Mouse (Mus musculus) CH12F3 (cell line): ENCODE measurements around the gene Fkbpl.

Experiments used
- in situ Hi-C: fragments of 300-500 bp; cut with MboI; formaldehyde crosslinking; loops from 2 replicates; pipeline ENCODE4 v1.14.3; 2020; ENCODE audit warnings: low sequenced_read_pairs

Fkbpl gene

DNA sequence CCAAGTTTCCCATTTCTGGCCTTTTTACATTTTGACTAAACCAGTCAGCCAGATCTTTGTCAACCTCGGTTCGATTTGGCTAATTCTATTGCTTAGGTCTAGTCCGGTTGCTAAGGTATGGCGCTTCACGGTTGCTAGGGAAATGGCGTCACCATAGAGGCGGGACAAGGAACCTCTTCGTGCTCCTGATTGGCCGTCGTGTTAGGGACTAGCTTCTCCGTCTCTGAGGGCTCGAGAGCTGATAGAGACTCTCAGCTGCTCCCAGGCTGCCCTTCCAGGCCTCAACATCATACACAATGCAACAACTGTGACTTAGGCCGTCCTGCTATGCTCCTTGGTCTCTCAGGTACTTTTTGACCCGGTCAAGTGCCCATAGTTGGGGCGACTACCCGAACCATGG, at the start of gene Fkbpl:
Gene Fkbpl, plus strand, starts transcription at position 157 of the 400 bp plus-strand sequence.
- in situ Hi-C loops = no loop called here

DNA sequence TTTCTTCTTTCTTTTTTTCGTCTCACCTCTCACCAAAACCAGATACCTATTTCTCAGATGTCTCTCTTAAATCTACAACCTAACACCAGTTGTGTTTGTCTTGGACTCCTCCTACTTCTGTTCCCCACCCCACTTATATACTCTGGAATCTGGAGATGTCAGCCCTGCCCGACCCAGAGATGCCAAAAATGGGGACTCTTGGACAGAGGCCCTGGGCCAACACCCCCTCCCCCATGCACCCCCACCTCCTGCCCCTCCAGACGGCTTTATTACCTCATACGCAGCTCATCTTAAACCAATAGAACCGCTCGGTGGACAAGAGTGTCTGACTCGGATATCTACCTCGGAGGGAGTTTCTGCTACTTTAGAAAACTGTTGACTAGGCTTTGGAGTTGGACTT, 48.5 kb upstream of the Fkbpl start:
- in situ Hi-C loops = no loop called here

DNA sequence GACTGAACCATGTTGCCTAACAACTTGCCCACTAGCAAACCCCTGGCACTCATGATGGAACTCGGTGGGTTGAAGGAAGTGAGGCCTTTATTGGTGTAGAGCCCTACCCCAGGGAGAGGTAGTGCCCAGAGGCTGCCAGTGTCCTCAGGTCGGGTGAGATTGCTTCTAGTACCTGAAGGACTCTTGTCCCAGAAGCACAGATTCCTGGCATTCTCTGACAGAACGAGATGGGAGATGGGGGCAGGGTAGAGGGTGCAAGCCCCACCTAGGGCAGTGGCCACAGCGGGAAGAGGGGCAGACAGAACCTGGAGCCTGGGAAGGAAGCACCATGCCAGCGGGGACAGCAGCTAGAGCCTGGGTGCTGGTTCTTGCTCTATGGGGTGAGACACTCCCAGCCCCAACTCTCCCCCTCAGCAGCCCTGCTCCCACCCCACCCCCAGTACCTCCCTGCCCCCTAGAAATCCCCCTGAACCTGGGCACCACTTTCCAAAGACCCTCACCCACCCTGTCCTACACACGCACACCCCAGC, 46.9 kb upstream of the Fkbpl start, which contains the start of gene Ager:
Gene Ager, plus strand, starts transcription at position 297 of the 530 bp plus-strand sequence.
- in situ Hi-C loops = no loop called here

DNA sequence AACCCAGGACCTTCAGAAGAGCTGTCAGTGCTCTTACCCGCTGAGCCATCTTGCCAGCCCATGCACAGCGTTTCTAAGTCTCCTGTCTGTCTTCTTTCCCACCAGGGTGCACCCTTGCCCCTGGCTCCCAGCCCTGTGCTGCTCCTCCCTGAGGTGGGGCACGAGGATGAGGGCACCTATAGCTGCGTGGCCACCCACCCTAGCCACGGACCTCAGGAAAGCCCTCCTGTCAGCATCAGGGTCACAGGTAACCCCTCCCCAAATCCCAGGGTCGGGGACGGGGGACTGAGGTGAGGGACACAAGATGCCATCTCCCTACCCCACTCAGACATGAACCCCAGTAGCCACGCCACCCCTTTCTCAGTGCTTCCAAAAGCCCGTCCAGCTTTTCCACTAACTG, 44.7 kb upstream of the Fkbpl start:
- in situ Hi-C loops = no loop called here

DNA sequence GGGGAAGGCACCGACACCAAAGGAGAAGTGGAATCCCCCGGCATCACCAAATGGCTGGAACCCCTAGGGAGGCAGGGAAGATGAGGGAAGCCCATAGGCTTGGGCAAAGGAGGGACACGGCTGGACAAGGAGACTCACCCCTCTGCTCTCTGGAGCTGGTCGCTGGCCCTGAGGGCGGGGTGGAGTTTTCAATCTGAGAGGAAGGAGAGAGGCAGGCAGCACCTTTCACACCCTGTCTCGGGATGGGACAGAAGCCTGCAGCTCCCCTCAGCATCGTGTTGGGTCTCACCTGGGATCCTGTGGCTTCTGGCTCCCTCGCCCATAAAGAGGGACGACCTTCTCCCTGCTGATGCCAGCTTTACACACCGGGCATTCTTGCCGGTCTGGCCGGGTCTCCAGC, 42.8 kb upstream of the Fkbpl start:
- in situ Hi-C loops = no loop called here

DNA sequence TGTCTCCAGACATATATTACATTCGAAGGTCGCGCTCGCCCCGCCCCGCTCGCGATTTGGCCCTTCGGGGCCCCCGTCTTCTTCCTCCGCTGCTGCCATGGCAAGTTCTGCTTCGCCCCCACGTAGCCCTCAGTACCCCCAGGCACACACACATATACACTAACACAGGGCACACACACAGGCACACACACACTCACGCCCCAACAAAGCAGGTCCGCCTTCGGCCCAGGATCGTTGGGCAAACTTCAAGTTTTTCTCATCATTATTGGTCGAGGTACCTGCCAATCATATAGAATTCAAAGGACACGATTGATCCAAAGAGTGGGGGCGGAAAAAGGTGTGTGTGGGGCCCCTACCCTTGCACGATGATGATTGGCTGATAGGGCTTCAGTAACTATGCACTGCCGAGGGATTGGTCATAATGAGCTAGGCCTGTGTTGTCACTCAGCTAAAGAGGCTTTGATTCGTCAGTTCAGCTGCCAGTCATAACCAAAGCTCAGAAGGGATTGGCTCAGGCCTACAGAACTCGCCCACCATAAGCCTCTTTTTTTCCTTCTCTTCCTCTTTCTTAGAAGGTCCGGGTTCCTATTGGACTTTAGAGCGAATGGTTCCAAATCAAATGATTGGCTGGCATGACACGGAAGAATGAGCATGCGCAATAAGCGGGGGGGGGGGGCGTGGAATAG, 41.0 kb upstream of the Fkbpl start, which contains the start of gene Rnf5:
Gene Rnf5, minus strand, starts transcription at position 316 of the 686 bp plus-strand sequence.
- in situ Hi-C loops = no loop called here

DNA sequence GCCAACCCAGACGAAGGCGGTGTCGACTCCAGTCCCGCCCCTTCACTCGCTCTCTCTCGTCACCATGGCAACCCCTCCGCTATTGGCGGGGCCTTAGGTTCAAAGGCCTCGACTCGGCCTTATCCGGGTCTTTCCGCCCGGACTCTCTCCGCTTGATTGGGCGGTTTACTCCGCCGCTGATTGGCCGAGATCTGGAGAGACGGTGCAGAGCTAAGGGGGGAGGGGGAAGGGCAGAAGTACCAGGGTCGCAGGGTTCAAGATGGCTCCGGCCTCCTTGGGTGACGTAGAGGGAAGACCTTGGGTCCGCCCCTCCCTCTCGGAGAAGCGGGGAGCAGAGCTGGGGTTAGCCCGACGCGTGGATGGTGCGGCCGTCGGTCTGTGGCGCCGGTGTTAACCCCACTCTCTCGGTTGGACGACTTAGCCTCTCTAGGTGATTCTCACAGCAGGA, 40.5 kb upstream of the Fkbpl start, which contains the start of gene Agpat1:
Gene Agpat1, plus strand, starts transcription at position 202 of the 448 bp plus-strand sequence.
- in situ Hi-C loops = no loop called here

DNA sequence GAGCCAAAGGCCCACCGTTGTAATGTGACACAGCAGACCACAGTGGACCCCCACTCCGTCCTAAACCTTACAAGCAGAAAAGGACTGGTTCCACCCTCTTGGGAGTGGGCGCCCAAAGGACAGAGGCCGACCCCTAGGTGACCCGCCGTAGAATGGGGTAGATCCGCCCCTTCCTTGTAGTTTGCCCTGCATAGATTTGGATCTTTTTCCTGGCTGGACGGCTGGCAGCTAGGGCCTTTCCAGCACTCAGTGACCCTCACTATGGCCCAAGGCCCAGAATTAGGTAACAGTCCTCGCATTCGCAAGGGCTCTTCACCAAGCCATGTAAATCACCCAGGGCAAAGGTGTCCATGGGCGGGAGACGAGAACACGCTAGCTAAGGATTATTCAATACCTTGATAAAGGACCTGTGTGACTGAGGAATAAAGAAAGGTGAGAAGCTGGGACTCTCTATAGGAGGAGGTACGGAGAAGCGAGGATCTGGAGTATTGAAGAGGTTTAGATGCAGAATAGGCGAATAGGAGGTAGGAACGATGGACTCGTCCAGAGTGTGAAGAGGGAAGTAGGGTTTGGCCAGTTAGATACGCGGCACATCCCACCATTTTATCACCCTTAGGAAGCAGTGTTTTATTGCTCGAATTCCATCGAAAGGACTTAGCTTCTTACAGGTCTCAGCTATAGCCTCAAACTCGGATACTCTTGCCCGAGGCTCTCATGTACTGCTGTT, 39.9 kb upstream of the Fkbpl start:
- in situ Hi-C loops = no loop called here

DNA sequence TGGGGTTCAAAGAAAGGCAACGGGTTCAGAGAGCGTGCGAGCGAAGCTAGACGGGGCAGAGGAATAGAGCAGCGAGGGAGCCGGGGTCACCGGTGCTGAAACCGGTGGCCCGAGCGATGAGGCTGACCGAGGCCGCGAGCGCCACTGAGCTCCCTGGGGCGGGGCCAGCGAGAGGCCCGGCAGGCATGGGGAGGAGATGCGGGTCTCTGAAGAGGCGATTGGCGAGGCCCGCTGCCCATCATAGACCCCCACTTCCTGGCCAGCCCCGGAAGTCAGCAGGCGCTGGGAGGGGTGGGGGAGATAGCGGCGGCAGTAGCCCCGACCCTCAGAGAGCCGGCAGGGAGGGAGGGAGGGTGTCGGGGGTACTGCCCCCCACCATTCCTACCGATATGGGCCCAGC, 39.0 kb upstream of the Fkbpl start:
- in situ Hi-C loops = no loop called here

DNA sequence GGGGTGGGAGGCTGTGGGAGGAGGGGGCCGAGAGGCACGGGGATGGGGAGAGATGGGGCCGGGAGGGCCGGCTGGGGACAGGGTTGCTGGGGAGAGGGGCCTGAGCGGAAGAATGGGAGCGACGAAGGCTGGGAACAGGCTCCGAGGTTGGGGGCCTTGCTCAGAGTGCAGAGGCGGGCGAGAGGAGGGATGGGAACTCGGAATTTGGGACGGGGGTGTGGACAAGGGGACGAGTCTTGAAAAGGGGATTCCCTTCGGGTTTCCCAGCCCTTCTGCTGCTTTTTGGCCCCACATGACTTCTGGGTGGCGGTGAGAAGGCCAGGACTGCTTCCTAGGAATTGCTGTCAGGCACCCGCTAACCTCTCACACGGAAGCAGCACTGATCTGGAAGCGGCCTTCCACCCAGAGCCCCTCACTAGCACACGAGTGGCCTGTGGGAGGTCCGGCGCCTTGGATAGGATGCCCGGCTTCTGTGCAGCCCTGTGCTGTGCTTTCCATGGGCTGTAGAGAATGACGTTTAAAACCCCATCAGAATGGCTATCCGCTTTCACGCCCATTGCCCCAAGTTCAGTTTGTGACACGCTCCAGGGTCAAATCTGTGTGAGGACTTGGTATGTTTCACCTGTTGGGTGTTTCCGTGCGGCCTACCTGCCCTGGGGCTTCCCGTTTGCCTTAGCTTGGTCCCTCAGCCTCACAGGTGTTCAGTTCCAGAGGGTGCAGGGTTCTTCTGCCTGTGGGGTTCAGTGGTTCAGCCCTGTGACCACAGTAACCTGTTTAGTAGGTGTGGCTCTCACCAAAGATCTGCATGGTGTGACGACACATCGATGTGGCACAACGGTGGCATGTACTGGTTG, 38.2 kb upstream of the Fkbpl start:
- in situ Hi-C loops = no loop called here

DNA sequence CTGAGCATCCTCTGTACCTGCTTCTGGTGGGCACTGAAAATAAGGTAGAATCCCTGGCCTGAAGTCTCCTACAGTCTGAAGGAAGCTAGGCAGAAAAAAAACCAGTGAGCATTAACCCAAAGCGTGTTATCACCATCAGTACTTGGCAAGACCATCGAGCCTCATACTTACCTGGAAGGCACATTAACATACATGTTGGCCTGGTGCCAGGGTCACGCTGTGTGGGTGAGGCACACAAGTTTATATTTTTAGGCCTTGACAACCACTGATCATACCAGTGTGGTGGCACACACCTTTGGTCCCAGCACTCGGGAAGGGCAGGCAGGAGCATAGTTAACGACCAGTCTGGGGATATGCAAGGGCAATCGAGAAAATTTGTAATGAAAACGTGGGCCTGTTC, 36.6 kb upstream of the Fkbpl start:
- in situ Hi-C loops = no loop called here

DNA sequence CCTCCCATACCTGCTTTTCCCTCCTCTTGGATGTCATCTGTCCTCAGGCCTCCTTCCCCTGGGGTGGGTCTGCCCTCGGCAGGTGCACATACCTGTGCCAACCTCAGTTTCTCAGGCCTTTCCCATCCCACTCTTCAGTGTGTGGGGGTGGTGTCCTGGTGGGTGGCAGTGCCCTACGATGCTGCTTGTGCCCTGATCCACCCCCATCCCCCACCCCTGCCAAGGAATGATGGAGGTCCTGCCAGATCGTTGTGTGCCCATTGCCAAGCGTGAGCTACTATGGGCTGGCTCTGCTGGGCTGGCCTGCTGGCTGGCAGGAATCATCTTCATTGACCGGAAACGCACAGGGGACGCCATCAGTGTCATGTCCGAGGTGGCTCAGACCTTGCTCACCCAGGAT, 33.5 kb upstream of the Fkbpl start:
- in situ Hi-C loops = no loop called here

DNA sequence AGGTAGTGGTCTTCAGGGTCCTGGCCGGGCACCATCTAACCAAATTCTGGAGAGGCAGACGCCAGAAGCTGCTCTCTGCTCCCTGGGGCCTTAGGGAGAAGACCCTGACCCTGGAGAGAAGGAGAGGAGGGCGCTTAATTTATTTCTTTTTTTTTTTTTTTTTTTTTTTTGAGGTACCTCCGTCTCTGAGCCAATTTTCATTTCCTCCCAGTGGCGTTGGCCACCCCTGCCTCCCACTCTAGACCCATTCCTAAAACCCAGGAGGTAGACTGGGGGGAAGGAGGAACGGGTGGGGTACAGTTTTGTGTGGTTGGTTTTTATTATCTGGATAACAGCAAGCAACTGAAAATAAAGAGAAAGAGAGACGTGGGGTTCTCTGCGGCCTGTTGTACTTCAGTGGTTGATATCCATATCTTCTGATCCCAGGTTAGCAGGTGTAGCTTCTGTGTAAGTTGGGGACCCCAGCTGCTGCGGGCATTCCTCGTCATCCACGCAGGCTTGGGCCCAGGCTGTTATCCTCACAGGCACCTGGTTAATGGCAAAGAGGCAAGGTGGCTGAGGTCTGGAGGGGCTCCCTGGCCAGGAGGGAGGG, 31.4 kb upstream of the Fkbpl start:
- in situ Hi-C loops = no loop called here

DNA sequence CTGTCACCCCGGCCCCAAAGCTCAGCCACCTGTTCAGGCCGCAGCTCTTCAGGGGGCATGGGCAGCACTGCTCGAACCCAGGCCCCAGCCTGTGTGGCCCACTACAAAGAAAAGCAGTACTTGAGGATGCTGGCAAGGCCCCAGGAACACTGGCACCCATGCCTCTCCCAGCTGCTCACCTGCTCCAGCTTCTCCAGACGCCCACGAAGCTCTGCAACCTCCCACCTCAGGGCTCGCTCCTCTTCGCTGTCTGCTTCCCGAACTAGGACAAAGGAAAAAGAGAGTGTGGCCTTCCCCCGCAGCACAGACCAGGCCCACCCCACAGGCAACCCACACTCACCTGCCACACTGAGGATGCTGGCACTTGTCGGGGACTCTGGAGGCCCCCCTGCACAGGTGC, 30.7 kb upstream of the Fkbpl start:
- in situ Hi-C loops = no loop called here

DNA sequence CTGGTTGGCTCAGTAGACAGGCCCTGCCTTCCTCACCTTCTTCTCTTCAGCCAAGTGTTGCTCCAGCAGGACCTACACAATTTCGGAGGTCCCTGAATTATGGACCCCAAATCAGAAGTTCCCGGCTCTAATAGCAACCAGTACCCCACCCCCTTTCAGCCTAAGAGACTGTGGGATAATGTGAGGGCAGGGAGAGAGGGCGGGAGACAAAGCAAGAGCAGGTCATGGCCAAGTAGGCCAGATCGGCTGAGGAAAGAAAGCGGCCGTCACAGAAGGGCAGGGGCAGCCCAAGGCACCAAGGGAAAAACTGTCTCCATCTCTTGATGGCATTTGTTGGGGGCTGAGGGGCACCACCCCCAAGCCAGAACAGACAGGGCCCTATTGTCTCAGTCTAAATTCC, 28.7 kb upstream of the Fkbpl start, which contains the start of gene Egfl8:
Gene Egfl8, minus strand, starts transcription at position 101 of the 400 bp plus-strand sequence.
- in situ Hi-C loops = no loop called here

DNA sequence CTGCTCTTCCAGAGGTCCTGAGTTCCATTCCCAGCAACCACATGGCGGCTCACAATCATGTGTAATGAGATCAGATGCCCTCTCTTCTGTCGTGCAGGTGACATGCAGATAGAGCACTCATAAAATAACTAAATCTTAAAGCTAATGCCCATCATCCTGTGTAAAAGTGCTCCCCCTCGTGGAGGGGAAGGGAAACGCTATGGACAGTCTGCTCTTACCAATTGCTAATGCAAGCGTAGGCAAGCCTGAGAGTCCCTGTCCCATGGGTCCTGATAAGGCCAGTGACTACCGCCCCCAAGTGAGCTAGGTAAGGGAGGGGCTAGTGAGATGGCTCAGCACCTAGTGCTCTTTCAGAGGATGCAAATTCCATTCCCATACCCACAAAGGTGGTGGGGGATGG, 25.6 kb upstream of the Fkbpl start:
- in situ Hi-C loops = no loop called here

DNA sequence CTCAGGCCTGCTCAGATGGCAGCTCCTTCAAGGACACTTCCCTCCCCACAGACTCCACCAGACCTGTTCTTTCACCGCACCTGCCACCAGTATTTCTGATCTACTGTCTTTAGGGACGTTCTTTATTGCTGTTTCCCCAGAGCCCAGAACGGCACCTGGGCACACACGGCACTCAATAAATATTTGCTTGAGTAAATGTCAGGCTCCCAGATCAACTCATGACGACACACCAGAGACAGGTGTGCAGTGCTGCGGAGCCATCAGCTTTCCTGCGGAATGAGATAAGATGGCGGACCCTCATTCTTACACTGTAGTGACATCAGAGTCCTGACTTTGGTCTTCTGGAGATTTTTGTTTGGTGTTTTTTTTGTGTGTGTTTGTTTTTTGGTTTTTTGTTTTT, 23.6 kb upstream of the Fkbpl start:
- in situ Hi-C loops = loop anchor here (10.0 kb wide), 1 partner anchor 186 kb away; no protein-coding TSS in a partner anchor

DNA sequence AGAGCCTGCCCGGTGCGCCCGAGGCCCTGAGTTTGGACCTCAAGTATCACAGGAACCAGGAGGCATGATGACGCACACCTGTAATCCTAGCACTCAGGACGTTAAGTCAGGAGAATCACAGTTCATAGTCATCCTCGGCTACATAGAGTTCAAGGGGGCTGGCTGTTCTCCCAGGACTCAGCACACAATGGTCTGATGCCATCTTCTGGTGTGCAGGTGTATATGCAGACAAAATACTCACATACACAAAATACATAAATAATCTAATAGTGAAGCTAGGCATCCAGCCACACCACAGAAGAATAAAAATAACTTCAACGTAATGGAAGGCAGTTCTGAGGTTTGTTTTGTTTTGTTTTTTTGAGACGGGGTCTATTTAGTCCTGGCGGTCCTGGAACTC, 21.4 kb upstream of the Fkbpl start:
- in situ Hi-C loops = loop anchor here (10.0 kb wide), 1 partner anchor 188 kb away; no protein-coding TSS in a partner anchor

DNA sequence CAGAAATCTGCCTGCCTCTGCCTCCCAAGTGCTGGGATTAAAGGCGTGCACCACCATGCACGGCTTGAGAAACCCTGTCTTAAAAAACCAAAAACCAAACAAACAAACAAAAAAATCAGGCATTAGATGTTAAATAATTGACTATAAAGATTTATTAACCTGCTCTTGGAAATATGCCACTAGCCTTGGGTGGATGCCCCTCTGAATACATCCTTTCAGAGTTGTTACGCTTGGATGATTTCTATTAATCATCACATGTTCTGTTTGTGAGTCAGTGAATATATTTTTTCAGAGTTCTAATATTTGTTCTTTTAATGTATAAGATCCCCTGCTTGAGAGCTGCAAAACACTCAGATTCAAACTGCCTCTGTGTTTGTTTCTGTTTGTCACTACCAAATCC, 19.6 kb upstream of the Fkbpl start:
- in situ Hi-C loops = loop anchor here (10.0 kb wide), 1 partner anchor 190 kb away; no protein-coding TSS in a partner anchor

DNA sequence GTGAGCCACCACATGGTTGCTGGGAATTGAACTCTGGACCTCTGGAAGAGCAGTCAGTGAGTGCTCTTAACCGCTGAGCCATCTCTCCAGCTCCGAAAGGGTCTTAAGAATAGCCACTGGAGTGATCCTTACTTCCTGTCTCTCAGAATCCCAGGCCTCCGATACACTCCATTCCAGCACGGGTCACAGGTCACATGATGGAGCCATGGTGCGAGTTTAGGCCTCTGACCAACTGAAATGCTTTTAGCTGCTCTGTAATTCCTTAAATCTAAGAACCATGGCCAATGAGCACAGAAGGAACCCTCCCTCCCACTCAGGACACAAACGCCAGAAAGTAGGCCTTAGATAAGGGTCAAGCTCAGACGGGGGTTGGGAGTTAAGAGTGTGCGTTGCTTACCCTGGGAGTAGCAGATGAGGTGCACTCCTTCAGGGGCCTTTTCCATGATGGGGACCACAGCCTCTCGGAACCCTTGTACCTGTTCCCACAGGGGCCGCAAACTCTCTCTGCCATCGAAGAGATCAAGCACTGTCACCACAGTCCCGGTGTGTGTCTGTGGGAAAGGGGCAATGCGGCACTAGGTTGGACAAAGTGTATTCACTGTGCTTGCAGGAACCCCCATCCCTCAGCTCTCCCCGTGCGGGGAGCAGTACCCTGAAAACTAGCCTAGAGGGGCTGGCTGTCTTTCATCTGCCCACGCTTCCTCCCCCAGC, 18.3 kb upstream of the Fkbpl start:
- in situ Hi-C loops = loop anchor here (10.0 kb wide), 1 partner anchor 191 kb away; no protein-coding TSS in a partner anchor
